Mouse (Mus musculus): ENCODE measurements around the gene Timp1.

GRCm38 (mm10) chrX:20847232-20847631 lies 22.7 kb upstream of the Timp1 start:
- TF ChIP-seq CTCF (IDR thresholded peaks at IDR 0.05; ENCODE audit: control insufficient read depth, insufficient read depth, insufficient read length): no peak
- TF ChIP-seq USF1 (IDR thresholded peaks at IDR 0.05; ENCODE audit: low read depth): no peak
- no peak for TF ChIP-seq MYOD1 (IDR thresholded peaks at IDR 0.05; ENCODE audit: control insufficient read depth, insufficient read length, low read depth)
- TF ChIP-seq CEBPB (IDR thresholded peaks at IDR 0.05; ENCODE audit: low read depth): no peak
- no peak for TF ChIP-seq MAX (IDR thresholded peaks at IDR 0.05)
- TF ChIP-seq MYOG (IDR thresholded peaks at IDR 0.05; ENCODE audit: control insufficient read depth, extremely low read depth, insufficient read length): no peak
- no peak for TF ChIP-seq FOSL1 (IDR thresholded peaks at IDR 0.05; ENCODE audit: insufficient read depth, low read length, poor library complexity, severe bottlenecking)

Measured in C2C12 (cell line).